8 mouse cellular contexts compared by ENCODE assay signal in genomic region chr5:76184286-76185080, GRCm38 (mm10). TPM values are rescaled to one million over a fixed set of nuclear protein-coding genes. Genes with fewer than 3 reads are reported as not detected.
A peak's percentile ranks its signal among the peaks of the same experiment; 100 is the strongest.
DNase-seq lines count a peak whose midpoint lies in the region; ATAC-seq and TF ChIP-seq lines count a peak whose summit lies in the region.

No protein-coding gene starts in this region.

- intact Hi-C loops in heart, postnatal 25 days (cut with DNase I), result no loop called here

- peaks cover 6% of the 10 kb centered on the region; the same call in 1 of the 2 replicates for H3K27me3 ChIP-seq in G1E (ENCODE audit: insufficient read depth, low read length)
- H3K27me3 ChIP-seq in forebrain, embryonic 15.5 days, result no peaks in the 10 kb centered on the region
- no peaks in the 10 kb centered on the region for H3K27me3 ChIP-seq in lung, embryonic 16.5 days (ENCODE audit: control insufficient read depth, insufficient read depth, low read depth, low read length)

- peak overlapping the region; percentile 96 for H3K4me3 ChIP-seq in G1E (ENCODE audit: low read depth, low read length)
- peak overlapping the region; percentile 97 for H3K4me3 ChIP-seq in forebrain, embryonic 15.5 days
- peak overlapping the region; percentile 95 for H3K4me3 ChIP-seq in lung, embryonic 16.5 days (ENCODE audit: low read length)

- DNase-seq in G1E (ENCODE audit: low spot score), result peak; percentile 83
- DNase-seq in cerebellum, adult 11-12 months, result peak; percentile 65
- peak; percentile 40 for DNase-seq in heart, postnatal 25 days (ENCODE audit: low spot score)
- peak; percentile 28 to 46 for DNase-seq in layer of hippocampus, adult 18-20 months (ENCODE audit: low spot score in 2 of 2)
- DNase-seq in ovary, adult 18-20 months (ENCODE audit: low spot score), result peak; percentile 57
- peak; percentile 63 to 65 for DNase-seq in thymus, postnatal 10 days (ENCODE audit: low spot score in 2 of 2)

- WGBS in forebrain, embryonic 15.5 days, result 4% methylated on average over 37 of the region's 38 CpGs
- 4% methylated on average over 32 of the region's 38 CpGs for WGBS in lung, embryonic 16.5 days

- ATAC-seq in G1E (ENCODE audit: extremely low read depth, insufficient number of reproducible peaks, low FRiP score, poor library complexity, severe bottlenecking), result peak; percentile 47
- ATAC-seq in forebrain, embryonic 15.5 days (replicated peaks), result peak; percentile 91
- ATAC-seq in lung, embryonic 16.5 days (ENCODE audit: low read depth), result peak; percentile 93

- peaks cover 25% of the 10 kb centered on the region for H3K36me3 ChIP-seq in G1E (replicated peaks)
- no peaks in the 10 kb centered on the region for H3K36me3 ChIP-seq in forebrain, embryonic 15.5 days
- 0 out of 2 replicates have a peak, but pooled peaks cover 2% of the 10 kb centered on the region for H3K36me3 ChIP-seq in lung, embryonic 16.5 days (ENCODE audit: control insufficient read depth, insufficient read depth, low read length)

- H3K9me3 ChIP-seq in G1E (replicated peaks), result no peaks in the 10 kb centered on the region
- H3K9me3 ChIP-seq in forebrain, embryonic 15.5 days, result no peaks in the 10 kb centered on the region
- no peaks in the 10 kb centered on the region for H3K9me3 ChIP-seq in lung, embryonic 16.5 days (ENCODE audit: control insufficient read depth, low read length)

- no peak for TF ChIP-seq CTCF in G1E (IDR thresholded peaks at IDR 0.05; ENCODE audit: low read depth, low read length)

- H3K4me2 ChIP-seq in forebrain, embryonic 15.5 days (replicated peaks), result peak overlapping the region; percentile 74
- H3K4me2 ChIP-seq in lung, embryonic 16.5 days (ENCODE audit: low read depth, low read length), result peak overlapping the region; percentile 86

- peak overlapping the region; percentile 93 for H3K9ac ChIP-seq in forebrain, embryonic 15.5 days (replicated peaks)
- H3K9ac ChIP-seq in lung, embryonic 16.5 days (ENCODE audit: low read length), result peak overlapping the region; percentile 94

- H3K27ac ChIP-seq in forebrain, embryonic 15.5 days (replicated peaks), result peak overlapping the region; percentile 96
- H3K27ac ChIP-seq in lung, embryonic 16.5 days (ENCODE audit: low read length), result peak overlapping the region; percentile 97

- H3K4me1 ChIP-seq in G1E (ENCODE audit: insufficient read depth, low read depth, low read length), result peaks cover 44% of the 10 kb centered on the region
- peaks cover 27% of the 10 kb centered on the region for H3K4me1 ChIP-seq in forebrain, embryonic 15.5 days
- peaks cover 18% of the 10 kb centered on the region for H3K4me1 ChIP-seq in lung, embryonic 16.5 days (replicated peaks; ENCODE audit: control insufficient read depth, insufficient read depth, low read length)

RNA-seq across cellular contexts. Expression of gene Tmem165, which starts 0.8 kb away (rescaled TPM):
- total RNA-seq in G1E (2014; fragmentation: Nextera tagmentation) (70.1 and 87.2 TPM in 2 replicates), G1E (2017) (66.7 and 91.4 TPM in 2 replicates)
- 49.9 and 73.9 TPM in 2 replicates for polyA plus RNA-seq in G1E (2012)
- polyA plus RNA-seq in forebrain, embryonic 15.5 days (2015; fragmentation: Nextera tagmentation; extraction: Ambion mirVana), result 44.2 and 49.8 TPM in 2 replicates
- 10 to 100 TPM; 18.4 to 22.8 TPM for total RNA-seq in heart, postnatal 25 days (2021)
- 10 to 100 TPM; 28.7 to 29.0 TPM for total RNA-seq in layer of hippocampus, adult 18-20 months (2021)
- polyA plus RNA-seq in lung, embryonic 16.5 days (2015; fragmentation: Nextera tagmentation; extraction: Ambion mirVana), result 87.9 and 89.3 TPM in 2 replicates

RNA-seq across cellular contexts. Expression of gene Srd5a3, which starts 44.4 kb away (rescaled TPM):
- total RNA-seq in G1E (2014; fragmentation: Nextera tagmentation), result 52.2 and 57.0 TPM in 2 replicates
- total RNA-seq in G1E (2017), result 45.4 and 70.0 TPM in 2 replicates
- 58.4 and 99.0 TPM in 2 replicates for polyA plus RNA-seq in G1E (2012)
- 15.6 and 16.2 TPM in 2 replicates for polyA plus RNA-seq in forebrain, embryonic 15.5 days (2015; fragmentation: Nextera tagmentation; extraction: Ambion mirVana)
- total RNA-seq in heart, postnatal 25 days (2021), result 10 to 100 TPM in 1 of 2 experiments, 1 to 10 TPM in 1; 7.9 to 10.4 TPM
- total RNA-seq in layer of hippocampus, adult 18-20 months (2021), result 10 to 100 TPM; 17.2 to 18.3 TPM
- 45.8 and 46.5 TPM in 2 replicates for polyA plus RNA-seq in lung, embryonic 16.5 days (2015; fragmentation: Nextera tagmentation; extraction: Ambion mirVana)

Comparison
In these comparisons a context has a peak if more than half of its experiments do, and no peak if none do; other contexts are left out.
1. Peak in every context shown above with its lines: DNase-seq, ATAC-seq, H3K4me3 ChIP-seq and H3K27ac ChIP-seq.